Mouse (Mus musculus) adrenal gland, postnatal 14 days (tissue): ENCODE results near the gene Cenpt. TPM values are rescaled to one million over a fixed set of nuclear protein-coding genes. Genes with fewer than 3 reads are reported as not detected.
A peak's percentile ranks its signal among the peaks of the same experiment; 100 is the strongest.

Experiments
- DNase-seq: peaks from one replicate; pipeline ENCODE4 v3.0.0; 2021; ENCODE audit warnings: mixed read lengths
- total RNA-seq: library from RNA; stranded (reverse); gene quantifications from 2 replicates; pipeline ENCODE4 v1.2.3, GENCODE M21; 2021

Cenpt gene
- total RNA-seq, 1 experiment from 2014 or later: 11.2 TPM

DNA sequence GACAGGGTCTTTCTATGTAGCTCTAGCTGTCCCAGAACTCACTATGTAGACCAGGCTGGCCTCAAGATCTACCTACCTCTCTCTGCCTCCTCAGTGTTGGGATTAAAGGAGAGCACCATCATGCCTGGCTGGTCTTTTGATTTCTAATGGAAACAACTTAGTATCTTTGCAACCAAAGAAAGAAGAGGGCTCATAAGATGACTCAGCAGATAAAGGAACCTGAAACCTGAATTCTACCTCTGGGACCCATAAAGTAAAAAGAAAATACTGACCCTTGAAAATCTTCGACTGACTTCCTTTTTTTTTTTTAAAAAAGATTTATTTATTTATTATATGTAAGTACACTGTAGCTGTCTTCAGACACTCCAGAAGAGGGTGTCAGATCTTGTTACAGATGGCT, 47.1 kb downstream of the Cenpt start:
- DNase-seq: no peak

- no peak for DNase-seq
Observed at GRCm38 (mm10) chr8:105805346-105805745, 47.7 kb downstream of the Cenpt start.

- DNase-seq: no peak
Observed at GRCm38 (mm10) chr8:105804797-105805196, 48.3 kb downstream of the Cenpt start.

- DNase-seq: no peak
Observed at GRCm38 (mm10) chr8:105801153-105801904, 51.7 kb downstream of the Cenpt start.

- DNase-seq: peak; percentile 90
Observed at GRCm38 (mm10) chr8:105799091-105799812, 53.8 kb downstream of the Cenpt start.

GRCm38 (mm10) chr8:105798408-105798807, 54.7 kb downstream of the Cenpt start:
- no peak for DNase-seq

- DNase-seq: no peak
Observed at GRCm38 (mm10) chr8:105795785-105796184, 57.3 kb downstream of the Cenpt start.

Other genes with a start within 250 kb of the Cenpt start
- gene Ripor1, start 248.0 kb downstream of the Cenpt start, total RNA-seq: 33.9 and 39.8 TPM in 2 replicates
- 58.4 and 70.4 TPM in 2 replicates for gene Ctcf, start 216.7 kb downstream of the Cenpt start, total RNA-seq
- gene Agrp, start 215.9 kb downstream of the Cenpt start, total RNA-seq: 0.93 and 1.0 TPM in 2 replicates
- 3.1 and 8.1 TPM in 2 replicates for gene Carmil2, start 167.0 kb downstream of the Cenpt start, total RNA-seq
- gene Acd, start 152.2 kb downstream of the Cenpt start, total RNA-seq: 23.3 and 23.8 TPM in 2 replicates
- gene Pard6a, start 152.1 kb downstream of the Cenpt start, total RNA-seq: 10.6 and 11.0 TPM in 2 replicates
- not detected in 2 replicates for gene 4933405L10Rik, start 145.6 kb downstream of the Cenpt start, total RNA-seq
- 5.4 and 6.0 TPM in 2 replicates for gene Enkd1, start 145.1 kb downstream of the Cenpt start, total RNA-seq
- gene Gfod2, start 94.6 kb downstream of the Cenpt start, total RNA-seq: 7.8 and 11.3 TPM in 2 replicates
- 27.3 and 29.8 TPM in 2 replicates for gene Ranbp10, start 25.9 kb downstream of the Cenpt start, total RNA-seq
- not detected in 2 replicates for gene Tsnaxip1, start 25.5 kb downstream of the Cenpt start, total RNA-seq
- 30.9 and 31.0 TPM in 2 replicates for gene Thap11, start 1.9 kb upstream of the Cenpt start, total RNA-seq
- gene Nutf2, start 7.3 kb upstream of the Cenpt start, total RNA-seq: 22.3 and 41.4 TPM in 2 replicates
- gene Edc4, start 27.6 kb upstream of the Cenpt start, total RNA-seq: 30.1 and 33.5 TPM in 2 replicates
- gene Nrn1l, start 40.3 kb upstream of the Cenpt start, total RNA-seq: 1.0 TPM in 1 of 2 replicates, not detected in the other
- gene Pskh1, start 47.2 kb upstream of the Cenpt start, total RNA-seq: 31.0 and 32.2 TPM in 2 replicates
- 0.59 TPM in 1 of 2 replicates, not detected in the other for gene Ctrl, start 80.6 kb upstream of the Cenpt start, total RNA-seq
- 49.2 and 65.5 TPM in 2 replicates for gene Psmb10, start 85.2 kb upstream of the Cenpt start, total RNA-seq
- 5.3 and 54.9 TPM in 2 replicates for gene Lcat, start 90.1 kb upstream of the Cenpt start, total RNA-seq
- 36.9 and 42.5 TPM in 2 replicates for gene Slc12a4, start 112.8 kb upstream of the Cenpt start, total RNA-seq
- not detected in 2 replicates for gene Dpep3, start 126.2 kb upstream of the Cenpt start, total RNA-seq
- gene Dus2, start 138.1 kb upstream of the Cenpt start, total RNA-seq: 14.9 and 15.5 TPM in 2 replicates
- gene Dpep2nb, start 152.7 kb upstream of the Cenpt start, total RNA-seq: not detected in 2 replicates
- gene Ddx28, start 158.6 kb upstream of the Cenpt start, total RNA-seq: 14.2 and 14.5 TPM in 2 replicates
- 47.3 and 47.6 TPM in 2 replicates for gene Nfatc3, start 205.6 kb upstream of the Cenpt start, total RNA-seq